Mouse (Mus musculus): ENCODE measurements around the gene Cox5b. TPM values are rescaled to one million over a fixed set of nuclear protein-coding genes. Genes with fewer than 3 reads are reported as not detected.

Cox5b gene
- polyA plus RNA-seq, 1 experiment from 2014 or later = 606 TPM

- H3K36me3 ChIP-seq (ENCODE audit: control insufficient read depth, insufficient read depth, low read length) = no peaks in the 10 kb centered on the region
- no peak overlapping the region for H3K9ac ChIP-seq (replicated peaks; ENCODE audit: low read length)
- H3K27me3 ChIP-seq (ENCODE audit: control insufficient read depth, insufficient read depth, low read length) = no peaks in the 10 kb centered on the region
- H3K9me3 ChIP-seq (ENCODE audit: control insufficient read depth, low read length) = no peaks in the 10 kb centered on the region
- 68% methylated on average over 3 of the region's 3 CpGs for WGBS
- no peak overlapping the region for H3K27ac ChIP-seq (replicated peaks; ENCODE audit: low read depth, low read length)
- ATAC-seq (ENCODE audit: low FRiP score, low TSS enrichment) = no peak
- no peaks in the 10 kb centered on the region for H3K4me1 ChIP-seq (ENCODE audit: control insufficient read depth, insufficient read depth, low read length)
- no peak overlapping the region for H3K4me3 ChIP-seq (replicated peaks; ENCODE audit: low read depth, low read length)
- DNase-seq = no peak
- no peak overlapping the region for H3K4me2 ChIP-seq (ENCODE audit: low read length)
These were observed 16.3 kb upstream of the Cox5b start for GRCm38 (mm10) chr1:36674936-36675335.

- H3K27ac ChIP-seq (replicated peaks; ENCODE audit: low read depth, low read length) = no peak overlapping the region
- H3K9me3 ChIP-seq (ENCODE audit: control insufficient read depth, low read length) = no peaks in the 10 kb centered on the region
- no peaks in the 10 kb centered on the region for H3K36me3 ChIP-seq (ENCODE audit: control insufficient read depth, insufficient read depth, low read length)
- WGBS = 22% methylated on average over 7 of the region's 7 CpGs
- H3K4me2 ChIP-seq (ENCODE audit: low read length) = no peak overlapping the region
- no peaks in the 10 kb centered on the region for H3K27me3 ChIP-seq (ENCODE audit: control insufficient read depth, insufficient read depth, low read length)
- no peaks in the 10 kb centered on the region for H3K4me1 ChIP-seq (ENCODE audit: control insufficient read depth, insufficient read depth, low read length)
- no peak overlapping the region for H3K4me3 ChIP-seq (replicated peaks; ENCODE audit: low read depth, low read length)
- DNase-seq = peak; percentile 30
- H3K9ac ChIP-seq (replicated peaks; ENCODE audit: low read length) = no peak overlapping the region
- ATAC-seq (ENCODE audit: low FRiP score, low TSS enrichment) = no peak
These were observed 10.4 kb upstream of the Cox5b start for GRCm38 (mm10) chr1:36680893-36681292.

GRCm38 (mm10) chr1:36682620-36683355, 8.5 kb upstream of the Cox5b start, which contains the start of gene Fam178b:
Fam178b (minus strand) TSS chr1:36683183.
- Histone ChIP-seq H3K4me3 (replicated peaks; ENCODE audit: low read depth, low read length) (no peak within 1 kb of the TSS), H3K4me1 (ENCODE audit: control insufficient read depth, insufficient read depth, low read length) (no peaks in the 10 kb centered on the region), H3K27me3 (ENCODE audit: control insufficient read depth, insufficient read depth, low read length) (no peaks in the 10 kb centered on the region), H3K4me2 (ENCODE audit: low read length) (no peak within 1 kb of the TSS), H3K36me3 (ENCODE audit: control insufficient read depth, insufficient read depth, low read length) (no peaks in the 10 kb centered on the region), H3K27ac (replicated peaks; ENCODE audit: low read depth, low read length) (no peak within 1 kb of the TSS), H3K9me3 (ENCODE audit: control insufficient read depth, low read length) (no peaks in the 10 kb centered on the region), H3K9ac (replicated peaks; ENCODE audit: low read length) (no peak within 1 kb of the TSS)
- ATAC-seq (ENCODE audit: low FRiP score, low TSS enrichment) (no peak), DNase-seq (no peak)
- 95% methylated on average over 39 of the region's 39 CpGs for WGBS

- Histone ChIP-seq H3K27me3 (ENCODE audit: control insufficient read depth, insufficient read depth, low read length) (no peaks in the 10 kb centered on the region), H3K4me1 (ENCODE audit: control insufficient read depth, insufficient read depth, low read length) (no peaks in the 10 kb centered on the region), H3K9me3 (ENCODE audit: control insufficient read depth, low read length) (no peaks in the 10 kb centered on the region), H3K4me2 (ENCODE audit: low read length) (no peak overlapping the region), H3K36me3 (ENCODE audit: control insufficient read depth, insufficient read depth, low read length) (no peaks in the 10 kb centered on the region), H3K27ac (replicated peaks; ENCODE audit: low read depth, low read length) (no peak overlapping the region), H3K9ac (replicated peaks; ENCODE audit: low read length) (no peak overlapping the region), H3K4me3 (replicated peaks; ENCODE audit: low read depth, low read length) (no peak overlapping the region)
- DNase-seq = peak; percentile 92
- no peak for ATAC-seq (ENCODE audit: low FRiP score, low TSS enrichment)
- WGBS = 9% methylated on average over 13 of the region's 13 CpGs
These were observed 7.3 kb upstream of the Cox5b start for GRCm38 (mm10) chr1:36683810-36684467.

GRCm38 (mm10) chr1:36690671-36691235, 496 bp upstream of the Cox5b start:
- Histone ChIP-seq H3K4me3 (replicated peaks; ENCODE audit: low read depth, low read length) (peak overlapping the region; percentile 62), H3K4me1 (ENCODE audit: control insufficient read depth, insufficient read depth, low read length) (peaks cover 6% of the 10 kb centered on the region), H3K9me3 (ENCODE audit: control insufficient read depth, low read length) (no peaks in the 10 kb centered on the region), H3K27me3 (ENCODE audit: control insufficient read depth, insufficient read depth, low read length) (no peaks in the 10 kb centered on the region), H3K9ac (replicated peaks; ENCODE audit: low read length) (no peak overlapping the region; the same call in 1 of the 2 replicates), H3K36me3 (ENCODE audit: control insufficient read depth, insufficient read depth, low read length) (peaks cover 19% of the 10 kb centered on the region), H3K4me2 (ENCODE audit: low read length) (peak overlapping the region; percentile 56), H3K27ac (replicated peaks; ENCODE audit: low read depth, low read length) (no peak overlapping the region; the same call in 1 of the 2 replicates)
- WGBS = 62% methylated on average over 11 of the region's 11 CpGs
- DNase-seq = no peak
- peak; percentile 18 for ATAC-seq (ENCODE audit: low FRiP score, low TSS enrichment)

- Histone ChIP-seq H3K36me3 (ENCODE audit: control insufficient read depth, insufficient read depth, low read length) (peaks cover 37% of the 10 kb centered on the region), H3K27ac (replicated peaks; ENCODE audit: low read depth, low read length) (no peak overlapping the region), H3K9me3 (ENCODE audit: control insufficient read depth, low read length) (no peaks in the 10 kb centered on the region), H3K9ac (replicated peaks; ENCODE audit: low read length) (no peak overlapping the region), H3K4me2 (ENCODE audit: low read length) (no peak overlapping the region), H3K4me3 (replicated peaks; ENCODE audit: low read depth, low read length) (no peak overlapping the region), H3K4me1 (ENCODE audit: control insufficient read depth, insufficient read depth, low read length) (peaks cover 6% of the 10 kb centered on the region), H3K27me3 (ENCODE audit: control insufficient read depth, insufficient read depth, low read length) (no peaks in the 10 kb centered on the region)
- 90% methylated on average over 6 of the region's 6 CpGs for WGBS
- DNase-seq = no peak
- no peak for ATAC-seq (ENCODE audit: low FRiP score, low TSS enrichment)
These were observed 3.6 kb downstream of the Cox5b start for GRCm38 (mm10) chr1:36694871-36695270.

- H3K4me2 ChIP-seq (ENCODE audit: low read length) = no peak overlapping the region
- H3K9ac ChIP-seq (replicated peaks; ENCODE audit: low read length) = no peak overlapping the region
- H3K4me1 ChIP-seq (ENCODE audit: control insufficient read depth, insufficient read depth, low read length) = peaks cover 6% of the 10 kb centered on the region
- H3K4me3 ChIP-seq (replicated peaks; ENCODE audit: low read depth, low read length) = no peak overlapping the region
- 73% methylated on average over 6 of the region's 6 CpGs for WGBS
- no peaks in the 10 kb centered on the region for H3K27me3 ChIP-seq (ENCODE audit: control insufficient read depth, insufficient read depth, low read length)
- DNase-seq = no peak
- H3K27ac ChIP-seq (replicated peaks; ENCODE audit: low read depth, low read length) = no peak overlapping the region
- H3K36me3 ChIP-seq (ENCODE audit: control insufficient read depth, insufficient read depth, low read length) = peaks cover 52% of the 10 kb centered on the region
- ATAC-seq (ENCODE audit: low FRiP score, low TSS enrichment) = no peak
- no peaks in the 10 kb centered on the region for H3K9me3 ChIP-seq (ENCODE audit: control insufficient read depth, low read length)
These were observed 5.2 kb downstream of the Cox5b start for GRCm38 (mm10) chr1:36696411-36696810.

- H3K9me3 ChIP-seq (ENCODE audit: control insufficient read depth, low read length) = no peaks in the 10 kb centered on the region
- ATAC-seq (ENCODE audit: low FRiP score, low TSS enrichment) (no peak), DNase-seq (no peak)
- no peak overlapping the region for H3K4me3 ChIP-seq (replicated peaks; ENCODE audit: low read depth, low read length)
- peaks cover 57% of the 10 kb centered on the region for H3K36me3 ChIP-seq (ENCODE audit: control insufficient read depth, insufficient read depth, low read length)
- H3K4me2 ChIP-seq (ENCODE audit: low read length) = no peak overlapping the region
- WGBS = 76% methylated on average over 5 of the region's 5 CpGs
- H3K4me1 ChIP-seq (ENCODE audit: control insufficient read depth, insufficient read depth, low read length) = peaks cover 5% of the 10 kb centered on the region
- no peak overlapping the region for H3K9ac ChIP-seq (replicated peaks; ENCODE audit: low read length)
- no peak overlapping the region for H3K27ac ChIP-seq (replicated peaks; ENCODE audit: low read depth, low read length)
- no peaks in the 10 kb centered on the region for H3K27me3 ChIP-seq (ENCODE audit: control insufficient read depth, insufficient read depth, low read length)
These were observed 5.8 kb downstream of the Cox5b start for GRCm38 (mm10) chr1:36697030-36697429.

All from midbrain, embryonic 14.5 days (tissue).